Mouse (Mus musculus) spleen, postnatal 14 days (tissue): Measurements from ENCODE around the gene Myl10.
"Not testable (repeated sequence)": the region's sequence is repeated elsewhere in the genome, so short reads cannot be mapped to it uniquely, and the experiment has no call there.

Experiments used
- DNase-seq, 2 experiments: peaks; one replicate each; pipeline ENCODE4 v3.0.0; 2021 to 2022; ENCODE audit warnings: low spot score in 2 of 2

Gene Myl10

GRCm38 (mm10) chr5:136692784-136693183, at the start of gene Myl10:
TSS of gene Myl10 (plus strand) at chr5:136693146.
- no peak for DNase-seq

GRCm38 (mm10) chr5:136646731-136647328, 46.1 kb upstream of the Myl10 start:
- DNase-seq = no peak

- no peak for DNase-seq
Observed at GRCm38 (mm10) chr5:136649071-136649470, 43.9 kb upstream of the Myl10 start.

GRCm38 (mm10) chr5:136649655-136650054, 43.3 kb upstream of the Myl10 start:
- no peak for DNase-seq

GRCm38 (mm10) chr5:136654481-136654880, 38.5 kb upstream of the Myl10 start:
- no peak for DNase-seq

GRCm38 (mm10) chr5:136656830-136657395, 36.0 kb upstream of the Myl10 start:
- no peak for DNase-seq

GRCm38 (mm10) chr5:136660721-136661120, 32.2 kb upstream of the Myl10 start:
- not testable (repeated sequence) for DNase-seq

- DNase-seq = no peak
Observed at GRCm38 (mm10) chr5:136662281-136662680, 30.7 kb upstream of the Myl10 start.

GRCm38 (mm10) chr5:136662822-136663221, 30.1 kb upstream of the Myl10 start:
- no peak for DNase-seq

GRCm38 (mm10) chr5:136664497-136664896, 28.4 kb upstream of the Myl10 start:
- DNase-seq = peak; percentile 50 to 71

- no peak for DNase-seq
Observed at GRCm38 (mm10) chr5:136676315-136677030, 16.5 kb upstream of the Myl10 start.

GRCm38 (mm10) chr5:136678840-136679348, 14.1 kb upstream of the Myl10 start:
- DNase-seq = peak in 1 of 2 experiments; percentile 20

GRCm38 (mm10) chr5:136686349-136686748, 6.6 kb upstream of the Myl10 start:
- DNase-seq = no peak

- no peak for DNase-seq
Observed at GRCm38 (mm10) chr5:136687561-136687960, 5.4 kb upstream of the Myl10 start.

GRCm38 (mm10) chr5:136688841-136689240, 4.1 kb upstream of the Myl10 start:
- no peak for DNase-seq

- DNase-seq = no peak
Observed at GRCm38 (mm10) chr5:136691170-136691569, 1.8 kb upstream of the Myl10 start.

- DNase-seq = no peak
Observed at GRCm38 (mm10) chr5:136693418-136693817, 472 bp downstream of the Myl10 start.

GRCm38 (mm10) chr5:136694976-136695375, 2.0 kb downstream of the Myl10 start:
- no peak for DNase-seq

GRCm38 (mm10) chr5:136696516-136696915, 3.6 kb downstream of the Myl10 start:
- DNase-seq = no peak

- no peak for DNase-seq
Observed at GRCm38 (mm10) chr5:136697618-136698017, 4.7 kb downstream of the Myl10 start.

GRCm38 (mm10) chr5:136702159-136702725, 9.3 kb downstream of the Myl10 start:
- DNase-seq = no peak

- peak; percentile 52 to 75 for DNase-seq
Observed at GRCm38 (mm10) chr5:136703751-136704150, 10.8 kb downstream of the Myl10 start.
